Mouse (Mus musculus): ENCODE measurements around the gene Rnf5. TPM values are rescaled to one million over a fixed set of nuclear protein-coding genes. Genes with fewer than 3 reads are reported as not detected.

Gene Rnf5
- polyA plus RNA-seq, 1 experiment: 101 TPM

DNA sequence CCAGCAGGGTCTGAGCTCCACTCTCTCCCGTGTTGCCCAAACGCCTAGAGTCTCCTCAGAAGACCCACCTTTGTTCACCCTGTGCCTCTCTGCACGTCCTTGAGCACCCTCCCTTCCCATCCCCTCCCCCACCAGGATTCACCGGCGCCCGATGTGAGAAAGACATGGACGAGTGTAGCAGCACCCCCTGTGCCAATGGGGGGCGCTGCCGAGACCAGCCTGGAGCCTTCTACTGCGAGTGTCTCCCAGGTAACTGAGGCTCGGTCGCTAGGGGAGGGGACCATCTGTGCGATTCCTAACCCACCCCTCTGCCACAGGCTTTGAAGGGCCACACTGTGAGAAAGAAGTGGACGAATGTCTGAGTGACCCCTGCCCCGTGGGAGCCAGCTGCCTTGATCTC lies 31.1 kb downstream of the Rnf5 start:
- peaks cover 8% of the 10 kb centered on the region; the same call in 1 of the 2 replicates for H3K9me3 ChIP-seq
- peaks cover 3% of the 10 kb centered on the region; the same call in 1 of the 2 replicates for H3K4me1 ChIP-seq
- peaks cover 58% of the 10 kb centered on the region for H3K27me3 ChIP-seq (replicated peaks)
- no peak overlapping the region for H3K4me3 ChIP-seq (replicated peaks)
- H3K36me3 ChIP-seq (replicated peaks; ENCODE audit: low read length): no peaks in the 10 kb centered on the region
- no peak for TF ChIP-seq GATA1 (IDR thresholded peaks at IDR 0.05; ENCODE audit: borderline replicate concordance, low read length)
- no peak for TF ChIP-seq FLI1 (IDR thresholded peaks at IDR 0.05; ENCODE audit: low read length)

DNA sequence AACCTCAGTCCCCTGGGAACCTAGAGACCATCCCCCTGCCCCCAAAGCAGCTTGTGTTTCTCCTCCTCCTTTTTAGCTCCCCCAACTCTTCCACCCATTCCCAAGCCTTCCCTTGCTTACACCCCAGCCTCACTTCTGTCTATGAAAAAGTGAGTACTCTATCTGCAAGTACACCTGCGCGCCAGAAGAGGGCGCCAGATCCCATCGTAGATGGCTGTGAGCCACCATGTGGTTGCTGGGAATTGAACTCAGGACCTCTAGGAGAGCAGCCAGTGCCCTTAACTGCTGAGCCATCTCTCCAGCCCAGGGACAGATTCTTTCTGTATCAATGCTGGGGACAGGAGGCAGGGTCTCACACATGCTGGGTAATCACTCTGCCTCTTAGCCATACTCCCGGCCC lies 31.6 kb downstream of the Rnf5 start:
- H3K27me3 ChIP-seq (replicated peaks): peaks cover 63% of the 10 kb centered on the region
- TF ChIP-seq GATA1 (IDR thresholded peaks at IDR 0.05; ENCODE audit: borderline replicate concordance, low read length) (no peak), FLI1 (IDR thresholded peaks at IDR 0.05; ENCODE audit: low read length) (no peak)
- peaks cover 3% of the 10 kb centered on the region; the same call in 1 of the 2 replicates for H3K4me1 ChIP-seq
- H3K36me3 ChIP-seq (replicated peaks; ENCODE audit: low read length): no peaks in the 10 kb centered on the region
- no peak overlapping the region for H3K4me3 ChIP-seq (replicated peaks)
- H3K9me3 ChIP-seq: peaks cover 8% of the 10 kb centered on the region; the same call in 1 of the 2 replicates

DNA sequence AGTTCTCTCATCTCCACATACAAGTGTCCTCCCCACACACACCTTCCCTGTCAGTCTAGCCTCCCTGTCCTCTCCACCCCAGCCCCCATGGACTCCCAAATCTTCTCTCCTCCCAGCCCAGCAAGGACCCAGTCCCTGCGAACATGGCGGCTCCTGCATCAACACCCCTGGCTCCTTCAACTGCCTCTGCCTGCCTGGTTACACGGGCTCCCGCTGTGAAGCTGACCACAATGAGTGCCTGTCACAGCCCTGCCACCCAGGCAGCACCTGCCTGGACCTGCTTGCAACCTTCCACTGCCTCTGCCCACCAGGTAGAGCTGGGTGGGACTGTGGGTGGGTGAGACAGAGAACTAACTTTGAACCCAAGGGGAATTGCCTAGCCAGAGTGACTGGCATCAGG lies 33.6 kb downstream of the Rnf5 start:
- peaks cover 3% of the 10 kb centered on the region; the same call in 1 of the 2 replicates for H3K4me1 ChIP-seq

DNA sequence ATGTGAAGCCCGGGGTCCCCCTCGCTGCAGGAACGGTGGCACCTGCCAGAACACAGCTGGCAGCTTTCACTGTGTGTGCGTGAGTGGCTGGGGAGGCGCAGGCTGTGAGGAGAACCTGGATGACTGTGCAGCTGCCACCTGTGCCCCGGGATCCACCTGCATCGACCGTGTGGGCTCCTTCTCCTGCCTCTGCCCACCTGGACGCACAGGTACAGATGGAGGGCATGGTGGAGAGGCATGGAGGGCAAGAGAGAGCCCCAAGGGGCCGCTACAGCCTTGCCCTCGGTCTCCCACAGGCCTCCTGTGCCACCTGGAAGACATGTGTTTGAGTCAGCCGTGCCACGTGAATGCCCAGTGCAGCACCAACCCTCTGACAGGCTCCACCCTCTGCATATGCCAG lies 35.1 kb downstream of the Rnf5 start:
- TF ChIP-seq FLI1 (IDR thresholded peaks at IDR 0.05; ENCODE audit: low read length) (no peak), GATA1 (IDR thresholded peaks at IDR 0.05; ENCODE audit: borderline replicate concordance, low read length) (no peak)
- peaks cover 70% of the 10 kb centered on the region for H3K27me3 ChIP-seq (replicated peaks)

More for the DNA sequence above, 33.6 kb downstream of the Rnf5 start:
- Histone ChIP-seq H3K36me3 (replicated peaks; ENCODE audit: low read length) (no peaks in the 10 kb centered on the region), H3K4me3 (replicated peaks) (no peak overlapping the region), H3K27me3 (replicated peaks) (peaks cover 71% of the 10 kb centered on the region), H3K9me3 (peaks cover 14% of the 10 kb centered on the region)
- TF ChIP-seq FLI1 (IDR thresholded peaks at IDR 0.05; ENCODE audit: low read length): no peak
- no peak for TF ChIP-seq GATA1 (IDR thresholded peaks at IDR 0.05; ENCODE audit: borderline replicate concordance, low read length)

DNA sequence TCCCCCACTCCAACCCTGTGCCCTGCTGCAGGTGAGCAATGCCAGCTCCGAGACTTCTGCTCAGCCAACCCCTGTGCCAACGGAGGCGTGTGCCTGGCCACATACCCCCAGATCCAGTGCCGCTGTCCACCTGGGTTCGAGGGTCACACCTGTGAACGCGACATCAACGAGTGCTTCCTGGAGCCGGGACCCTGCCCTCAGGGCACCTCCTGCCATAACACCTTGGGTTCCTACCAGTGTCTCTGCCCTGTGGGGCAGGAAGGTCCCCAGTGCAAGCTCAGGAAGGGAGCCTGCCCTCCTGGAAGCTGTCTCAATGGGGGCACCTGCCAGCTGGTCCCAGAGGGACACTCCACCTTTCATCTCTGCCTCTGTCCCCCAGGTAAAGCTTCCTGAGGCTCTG lies 36.2 kb downstream of the Rnf5 start:
- Histone ChIP-seq H3K4me1 (peaks cover 11% of the 10 kb centered on the region), H3K27me3 (replicated peaks) (peaks cover 72% of the 10 kb centered on the region), H3K36me3 (replicated peaks; ENCODE audit: low read length) (no peaks in the 10 kb centered on the region), H3K9me3 (peaks cover 13% of the 10 kb centered on the region), H3K4me3 (replicated peaks) (no peak overlapping the region)
- TF ChIP-seq FLI1 (IDR thresholded peaks at IDR 0.05; ENCODE audit: low read length) (no peak), GATA1 (IDR thresholded peaks at IDR 0.05; ENCODE audit: borderline replicate concordance, low read length) (no peak)

More for the DNA sequence above, 35.1 kb downstream of the Rnf5 start:
- Histone ChIP-seq H3K4me3 (replicated peaks) (peak overlapping the region; percentile 31), H3K9me3 (peaks cover 14% of the 10 kb centered on the region), H3K4me1 (peaks cover 11% of the 10 kb centered on the region), H3K36me3 (replicated peaks; ENCODE audit: low read length) (no peaks in the 10 kb centered on the region)

DNA sequence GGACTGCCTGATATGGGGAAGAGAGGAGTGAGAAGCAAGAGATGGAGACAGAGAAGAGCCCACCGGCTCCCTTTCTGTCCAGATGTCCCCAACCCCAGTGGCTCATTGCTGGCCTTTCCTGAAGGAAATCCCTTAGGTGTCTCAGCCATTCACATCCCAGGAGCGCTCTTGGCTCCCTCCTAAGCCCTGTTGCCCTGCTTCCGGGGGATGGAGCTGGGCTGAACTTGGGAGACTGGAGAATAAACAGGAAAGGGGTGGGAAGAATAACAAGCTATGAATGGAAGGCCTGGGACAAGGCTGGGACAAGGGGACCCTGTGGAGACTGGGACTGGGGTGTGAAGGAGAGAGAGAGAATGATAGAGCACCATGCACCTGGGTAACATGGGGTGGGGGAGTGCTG lies 38.7 kb downstream of the Rnf5 start:
- peaks cover 6% of the 10 kb centered on the region for H3K9me3 ChIP-seq
- no peaks in the 10 kb centered on the region for H3K36me3 ChIP-seq (replicated peaks; ENCODE audit: low read length)
- peaks cover 51% of the 10 kb centered on the region for H3K27me3 ChIP-seq (replicated peaks)
- H3K4me1 ChIP-seq: peaks cover 16% of the 10 kb centered on the region
- no peak for TF ChIP-seq FLI1 (IDR thresholded peaks at IDR 0.05; ENCODE audit: low read length)
- no peak for TF ChIP-seq GATA1 (IDR thresholded peaks at IDR 0.05; ENCODE audit: borderline replicate concordance, low read length)
- H3K4me3 ChIP-seq (replicated peaks): no peak overlapping the region

DNA sequence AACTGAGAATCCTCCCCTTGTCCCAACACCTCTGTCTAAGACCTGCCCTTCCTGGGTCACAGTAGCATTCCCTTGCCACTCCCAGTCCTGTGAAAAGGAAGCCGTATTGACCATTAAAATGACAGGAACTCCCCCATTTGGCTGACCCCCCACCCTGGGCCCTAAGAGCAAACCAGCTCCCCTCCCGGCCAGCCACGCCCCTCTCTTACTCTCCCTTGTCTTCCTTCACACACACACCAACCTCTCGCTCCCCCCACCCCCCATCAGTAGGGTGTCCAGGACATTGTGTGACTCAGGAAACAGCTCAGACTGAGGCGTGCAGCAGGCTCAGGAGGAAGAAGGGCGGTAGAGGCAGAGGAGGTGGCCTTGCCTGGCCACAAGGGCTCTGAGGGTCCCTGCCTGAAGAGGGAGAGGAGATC lies 39.5 kb downstream of the Rnf5 start, which contains the start of gene Notch4:
Gene Notch4 (plus strand): TSS at position 266 of the 419 bp plus-strand sequence.
- peaks cover 51% of the 10 kb centered on the region for H3K27me3 ChIP-seq (replicated peaks)
- H3K9me3 ChIP-seq: peaks cover 6% of the 10 kb centered on the region
- H3K4me3 ChIP-seq (replicated peaks): peak within 1 kb of the TSS; percentile 59
- no peaks in the 10 kb centered on the region for H3K36me3 ChIP-seq (replicated peaks; ENCODE audit: low read length)
- TF ChIP-seq FLI1 (IDR thresholded peaks at IDR 0.05; ENCODE audit: low read length): no peak
- TF ChIP-seq GATA1 (IDR thresholded peaks at IDR 0.05; ENCODE audit: borderline replicate concordance, low read length): no peak
- H3K4me1 ChIP-seq: peaks cover 16% of the 10 kb centered on the region

DNA sequence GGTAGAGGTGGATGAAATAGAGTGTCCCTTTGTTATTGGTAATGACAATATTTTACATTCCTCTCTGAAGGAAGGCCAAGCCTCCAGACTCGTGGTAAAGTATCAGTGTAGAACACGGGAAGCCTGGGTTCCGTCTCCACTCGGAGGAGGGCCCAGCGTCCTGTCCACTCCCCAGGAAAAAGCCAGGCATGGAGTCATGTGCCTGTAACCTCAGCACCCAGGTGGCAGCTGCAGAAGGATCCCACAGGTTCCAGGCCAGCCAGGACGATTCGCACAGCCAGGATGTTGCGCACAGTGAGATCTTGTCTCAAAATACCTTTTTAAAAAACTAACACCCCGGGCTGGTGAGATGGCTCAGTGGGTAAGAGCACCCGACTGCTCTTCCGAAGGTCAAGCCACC lies 40.1 kb downstream of the Rnf5 start:
- H3K4me1 ChIP-seq: peaks cover 16% of the 10 kb centered on the region
- peaks cover 6% of the 10 kb centered on the region for H3K9me3 ChIP-seq
- no peaks in the 10 kb centered on the region for H3K36me3 ChIP-seq (replicated peaks; ENCODE audit: low read length)
- no peak for TF ChIP-seq GATA1 (IDR thresholded peaks at IDR 0.05; ENCODE audit: borderline replicate concordance, low read length)
- no peak for TF ChIP-seq FLI1 (IDR thresholded peaks at IDR 0.05; ENCODE audit: low read length)
- H3K27me3 ChIP-seq (replicated peaks): peaks cover 52% of the 10 kb centered on the region
- H3K4me3 ChIP-seq (replicated peaks): no peak overlapping the region

DNA sequence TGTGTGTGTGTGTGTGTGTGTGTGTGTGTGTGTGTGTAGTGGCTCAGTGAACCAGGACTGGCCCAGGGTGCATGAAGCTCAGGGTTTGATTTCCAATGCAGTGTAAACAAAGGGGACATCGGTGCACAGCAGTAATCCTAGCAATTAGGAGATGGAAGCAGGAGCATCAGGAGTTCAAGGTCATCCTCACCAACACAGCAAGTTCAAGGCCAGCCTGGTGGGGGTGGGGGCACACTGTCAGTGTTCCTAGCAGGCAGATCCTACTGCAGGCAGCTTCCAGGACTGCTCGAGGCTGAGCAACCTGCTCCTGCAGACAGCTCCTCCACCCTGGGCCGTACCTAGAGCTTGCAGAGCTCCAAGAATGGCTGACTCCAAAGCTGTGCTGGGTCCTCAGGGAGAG lies 40.9 kb downstream of the Rnf5 start:
- no peaks in the 10 kb centered on the region for H3K36me3 ChIP-seq (replicated peaks; ENCODE audit: low read length)
- H3K27me3 ChIP-seq (replicated peaks): peaks cover 54% of the 10 kb centered on the region
- peaks cover 6% of the 10 kb centered on the region for H3K9me3 ChIP-seq
- H3K4me1 ChIP-seq: peaks cover 16% of the 10 kb centered on the region
- H3K4me3 ChIP-seq (replicated peaks): no peak overlapping the region
- TF ChIP-seq GATA1 (IDR thresholded peaks at IDR 0.05; ENCODE audit: borderline replicate concordance, low read length) (no peak), FLI1 (IDR thresholded peaks at IDR 0.05; ENCODE audit: low read length) (no peak)

DNA sequence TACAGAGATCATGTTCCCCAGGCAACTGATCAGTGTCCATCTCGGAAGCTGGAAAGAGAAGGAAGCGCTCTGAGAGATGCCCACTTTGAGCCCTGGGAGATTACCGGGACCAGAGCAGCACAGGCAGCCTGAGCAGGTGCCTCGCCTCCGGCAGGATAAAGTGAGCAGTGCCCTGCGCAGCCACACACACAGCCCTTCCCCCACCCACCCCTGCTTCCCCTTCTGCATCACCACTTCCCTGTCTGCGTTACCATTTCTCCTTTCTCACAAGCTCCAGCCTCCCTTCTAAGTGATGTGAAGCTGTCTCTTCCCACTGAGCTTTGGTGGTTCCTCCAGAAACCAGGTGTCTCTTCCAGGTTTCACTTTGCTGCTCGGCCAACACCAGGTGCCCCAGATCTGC lies 42.3 kb downstream of the Rnf5 start:
- Histone ChIP-seq H3K36me3 (replicated peaks; ENCODE audit: low read length) (no peaks in the 10 kb centered on the region), H3K4me1 (peaks cover 22% of the 10 kb centered on the region), H3K9me3 (peaks cover 6% of the 10 kb centered on the region), H3K27me3 (replicated peaks) (peaks cover 54% of the 10 kb centered on the region), H3K4me3 (replicated peaks) (peak overlapping the region; percentile 42)
- TF ChIP-seq GATA1 (IDR thresholded peaks at IDR 0.05; ENCODE audit: borderline replicate concordance, low read length) (no peak), FLI1 (IDR thresholded peaks at IDR 0.05; ENCODE audit: low read length) (no peak)

All from megakaryocyte, embryonic 14.5 days (primary cell).